Mouse (Mus musculus) thymus, postnatal 0 days (tissue): Measurements from ENCODE around the gene Akr1c20. TPM values are rescaled to one million over a fixed set of nuclear protein-coding genes. Genes with fewer than 3 reads are reported as not detected.

Source experiments
- DNase-seq: peaks from one replicate; pipeline ENCODE4 v3.0.0-alpha.2; 2015; ENCODE audit warnings: low spot score
- polyA plus RNA-seq: library from polyadenylated mRNA; unstranded; fragments of >200 nt; fragmentation: Nextera tagmentation; extraction: Ambion mirVana; gene quantifications from 2 replicates; pipeline ENCODE4 v1.2.1, GENCODE M21; 2015

Gene Akr1c20
- not detected in 2 replicates for polyA plus RNA-seq

DNA sequence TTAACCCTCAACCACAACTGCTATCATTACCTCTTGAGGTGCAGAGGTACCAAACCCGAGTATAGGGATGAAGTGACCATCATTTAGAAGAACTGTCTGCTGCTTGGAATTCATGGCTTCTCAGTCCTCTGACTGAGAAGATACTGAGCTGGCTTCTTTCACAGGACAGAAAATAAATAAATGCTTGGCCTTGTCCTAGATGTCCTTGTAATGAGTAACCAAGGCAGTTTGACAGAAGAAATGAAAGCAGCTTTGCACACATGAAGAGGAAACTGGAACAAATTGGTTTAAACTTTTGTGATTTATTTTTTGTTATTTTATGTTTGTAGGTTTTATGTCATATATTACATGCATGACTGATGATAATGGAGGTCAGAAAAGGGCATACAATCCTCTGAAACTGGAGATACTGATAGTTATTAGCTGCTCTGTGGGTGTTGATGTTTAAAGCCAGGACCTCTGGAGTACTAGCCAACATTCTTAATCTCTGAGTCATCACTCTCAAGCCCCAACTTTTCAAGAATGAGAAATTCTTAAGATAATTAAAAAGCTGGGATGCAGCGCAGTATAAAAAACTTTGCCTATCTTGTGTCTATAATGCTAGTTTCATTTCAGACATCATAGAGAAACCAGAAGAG lies at the start of gene Akr1c20:
Gene Akr1c20, minus strand, starts transcription at position 145 of the 638 bp plus-strand sequence.
- no peak for DNase-seq

DNA sequence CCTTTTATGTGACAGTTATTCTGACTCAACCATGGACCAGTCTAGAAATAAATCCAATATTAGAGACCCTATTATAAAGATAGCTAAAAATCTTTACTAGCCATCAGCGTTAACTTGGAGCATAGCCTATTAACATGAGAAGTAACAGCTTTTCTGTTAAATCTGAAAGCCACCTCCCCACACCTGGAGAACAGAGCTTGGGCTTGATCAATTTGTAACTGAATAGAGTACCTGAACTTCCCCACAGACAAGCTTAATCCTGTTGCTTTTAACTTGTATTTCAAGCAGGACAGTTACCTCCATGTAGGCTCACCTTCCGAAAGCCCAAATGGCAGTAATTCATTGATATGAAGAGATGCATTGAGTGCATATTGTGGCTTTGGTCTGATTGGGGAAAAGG lies 42.9 kb upstream of the Akr1c20 start:
- DNase-seq: no peak

- no peak for DNase-seq
These were observed 37.4 kb upstream of the Akr1c20 start for GRCm38 (mm10) chr13:4560500-4560899.

- DNase-seq: no peak
These were observed 36.0 kb upstream of the Akr1c20 start for GRCm38 (mm10) chr13:4559143-4559542.

DNA sequence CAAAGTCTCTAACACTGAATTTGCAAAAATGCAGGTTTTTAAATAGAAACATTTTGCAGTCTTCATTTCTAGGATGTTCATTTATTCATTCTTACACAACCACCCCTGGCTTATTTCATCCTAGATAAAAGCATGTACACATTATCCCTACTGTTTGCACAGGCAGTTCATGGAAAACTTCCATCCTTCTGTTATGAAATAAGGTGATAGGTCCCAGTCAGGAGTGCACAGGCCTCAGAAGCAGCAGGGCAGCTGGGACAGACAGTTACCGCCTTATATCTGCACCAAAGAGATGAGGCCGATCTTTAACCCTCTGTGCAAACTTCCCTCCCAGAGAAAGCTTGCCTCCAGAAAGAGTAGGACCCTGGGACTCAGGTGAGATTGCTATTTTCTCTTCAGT lies 8.3 kb downstream of the Akr1c20 start:
- DNase-seq: no peak

- DNase-seq: no peak
These were observed 55.2 kb downstream of the Akr1c20 start for GRCm38 (mm10) chr13:4467896-4468295.

DNA sequence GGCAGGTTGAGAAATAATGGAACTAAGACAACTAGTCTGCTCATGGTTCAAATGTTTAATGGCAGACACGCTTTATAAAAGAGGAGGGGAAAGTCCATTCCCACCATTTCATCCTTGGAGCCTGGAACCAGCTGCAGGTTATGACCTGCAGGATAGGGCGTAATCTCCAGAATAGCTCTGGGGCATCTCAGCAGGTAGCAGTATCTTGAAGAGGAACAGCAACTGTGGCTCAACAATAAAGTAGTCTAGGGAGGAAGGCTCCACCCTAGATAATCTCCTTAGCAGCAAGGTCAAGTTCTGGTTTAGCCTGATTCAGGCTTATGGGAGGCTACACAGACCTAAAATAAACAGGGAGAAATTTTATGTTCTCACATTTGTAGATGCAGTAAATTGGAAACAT lies 57.5 kb downstream of the Akr1c20 start:
- DNase-seq: no peak

Other genes starting within 250 kb of the Akr1c20 start
- gene Akr1c12, start 243.9 kb downstream of the Akr1c20 start, polyA plus RNA-seq: 17.4 and 18.1 TPM in 2 replicates
- not detected in 2 replicates for gene Akr1c6, start 89.0 kb downstream of the Akr1c20 start, polyA plus RNA-seq
- 0.24 and 0.36 TPM in 2 replicates for gene Akr1c21, start 50.7 kb upstream of the Akr1c20 start, polyA plus RNA-seq
- gene Akr1e1, start 85.8 kb upstream of the Akr1c20 start, polyA plus RNA-seq: 22.7 and 29.7 TPM in 2 replicates